30 mouse cellular contexts compared by ENCODE assay signal in the genomic region with DNA sequence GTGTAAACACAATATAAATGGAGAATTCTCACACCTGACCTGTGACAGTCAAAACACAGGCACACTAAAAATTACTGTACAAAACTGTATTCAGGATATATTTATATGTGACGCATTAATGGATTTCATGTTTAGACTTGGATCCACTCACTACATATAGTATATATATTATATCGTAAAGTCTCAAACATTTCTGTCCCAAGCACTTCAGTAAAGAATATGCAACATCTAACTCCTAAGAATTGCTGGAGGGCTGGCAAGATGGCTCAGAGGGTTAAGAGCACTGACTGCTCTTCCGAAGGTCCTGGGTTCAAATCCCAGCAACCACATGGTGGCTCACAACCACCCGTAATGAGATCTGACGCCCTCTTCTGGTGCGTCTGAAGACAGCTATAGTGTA. TPM values are rescaled to one million over a fixed set of nuclear protein-coding genes. Genes with fewer than 3 reads are reported as not detected.
DNase-seq lines count a peak whose midpoint lies in the region; ATAC-seq and TF ChIP-seq lines count a peak whose summit lies in the region.
"Not testable (repeated sequence)": the region's sequence is repeated elsewhere in the genome, so short reads cannot be mapped to it uniquely, and the experiment has no call there.
"Had no signal": no experiment of that assay in that cellular context is flagged by ENCODE, and none has a peak within 500 bp of the region (broad histone marks: within the 10 kb centered on the region; RNA-seq: fewer than 3 reads in every experiment).

No protein-coding gene starts in this region.

- WGBS in heart, embryonic 16.5 days, result 52% methylated on average over 6 of the region's 6 CpGs
- 68% methylated on average over 6 of the region's 6 CpGs for WGBS in limb, embryonic 12.5 days
- 69% methylated on average over 6 of the region's 6 CpGs for WGBS in midbrain, embryonic 13.5 days
- WGBS in stomach, embryonic 16.5 days, result 36% methylated on average over 6 of the region's 6 CpGs

- not testable (repeated sequence) for TF ChIP-seq EP300 in MEL (IDR thresholded peaks at IDR 0.05; ENCODE audit: low read depth in 1 of 2, low read length in 2 of 2)

- H3K36me3 ChIP-seq in MEL (ENCODE audit: control insufficient read depth in 1 of 2, insufficient read depth in 2 of 2, low read length in 2 of 2); heart, embryonic 16.5 days (ENCODE audit: control insufficient read depth, insufficient read depth); limb, embryonic 12.5 days; midbrain, embryonic 13.5 days; stomach, embryonic 16.5 days (ENCODE audit: control insufficient read depth, insufficient read depth, low read length): not testable (repeated sequence)

- TF ChIP-seq POLR2A in MEL (IDR thresholded peaks at IDR 0.05; ENCODE audit: control insufficient read depth in 1 of 2, insufficient read depth in 1 of 2, low read depth in 1 of 2, low read length in 2 of 2, poor library complexity in 1 of 2), result not testable (repeated sequence)

- ATAC-seq in heart, embryonic 16.5 days (replicated peaks; ENCODE audit: extremely low read depth, insufficient read depth, low FRiP score); limb, embryonic 12.5 days (ENCODE audit: insufficient number of reproducible peaks, insufficient read depth, low FRiP score, low TSS enrichment, low read depth); midbrain, embryonic 13.5 days; stomach, embryonic 16.5 days (ENCODE audit: insufficient read depth, low FRiP score): not testable (repeated sequence)

- intact Hi-C loops in gastrocnemius, adult 2 months (cut with DNase I), result loop anchor here (5.0 kb wide), 1 partner anchor 152 kb away; no protein-coding TSS in a partner anchor

- not testable (repeated sequence) for H3K79me2 ChIP-seq in MEL (ENCODE audit: control insufficient read depth, insufficient read depth, low read length, poor library complexity)

- TF ChIP-seq RAD21 in MEL (IDR thresholded peaks at IDR 0.05; ENCODE audit: low read depth, low read length), result not testable (repeated sequence)

- DNase-seq in MEL (ENCODE audit: low read depth, low spot score), result peak; percentile 57
- DNase-seq in gastrocnemius, adult 2 months, result not testable (repeated sequence)
- peak; percentile 33 for DNase-seq in kidney, adult 9 months

- peak overlapping the region; percentile 78 for H3K9ac ChIP-seq in MEL (ENCODE audit: control insufficient read depth, low read depth, low read length, poor library complexity, severe bottlenecking)
- not testable (repeated sequence) for H3K9ac ChIP-seq in heart, embryonic 16.5 days (ENCODE audit: low read length); limb, embryonic 12.5 days (replicated peaks); midbrain, embryonic 13.5 days (replicated peaks); stomach, embryonic 16.5 days (ENCODE audit: low read length)

- peak in 1 of 3 experiments; percentile 37; a peak in 1 of 6 replicates for TF ChIP-seq CTCF in MEL (IDR thresholded peaks at IDR 0.05 in 2 of 3, conservative IDR thresholded peaks at IDR 0.05 in 1 of 3; ENCODE audit: control insufficient read depth in 1 of 3, insufficient read depth in 1 of 3, low read depth in 2 of 3, low read length in 3 of 3, poor library complexity in 1 of 3, severe bottlenecking in 1 of 3)
- not testable (repeated sequence) for TF ChIP-seq CTCF in gastrocnemius, adult 2 months (IDR thresholded peaks at IDR 0.05)

- H3K4me3 ChIP-seq in MEL (ENCODE audit: control insufficient read depth in 1 of 2, insufficient read depth in 1 of 2, low read depth in 2 of 2, low read length in 2 of 2), result peak overlapping the region; percentile 69 to 74; a peak in 3 of 4 replicates
- H3K4me3 ChIP-seq in gastrocnemius, adult 2 months; heart, embryonic 16.5 days (ENCODE audit: low read length); limb, embryonic 12.5 days (replicated peaks); midbrain, embryonic 13.5 days (replicated peaks); stomach, embryonic 16.5 days (replicated peaks; ENCODE audit: low read length): not testable (repeated sequence)

- peak overlapping the region; percentile 8; the same call in 1 of the 2 replicates for H3K27ac ChIP-seq in MEL (ENCODE audit: control insufficient read depth, low read depth, low read length)
- peak overlapping the region; percentile 99 for H3K27ac ChIP-seq in gastrocnemius, adult 2 months
- peak overlapping the region; percentile 96; the same call in 1 of the 2 replicates for H3K27ac ChIP-seq in heart, embryonic 16.5 days (ENCODE audit: low read length)
- H3K27ac ChIP-seq in limb, embryonic 12.5 days; midbrain, embryonic 13.5 days; stomach, embryonic 16.5 days (ENCODE audit: low read length): not testable (repeated sequence)

- not testable (repeated sequence) for H3K27me3 ChIP-seq in MEL (ENCODE audit: control insufficient read depth in 1 of 2, insufficient read depth in 2 of 2, low read length in 2 of 2); heart, embryonic 16.5 days (ENCODE audit: control insufficient read depth, insufficient read depth, low read length); stomach, embryonic 16.5 days (ENCODE audit: control insufficient read depth, insufficient read depth, low read length)
- H3K27me3 ChIP-seq in limb, embryonic 12.5 days, result peaks cover 13% of the 10 kb centered on the region
- peaks cover 21% of the 10 kb centered on the region for H3K27me3 ChIP-seq in midbrain, embryonic 13.5 days

- peaks cover 0 to 13% of the 10 kb centered on the region in 2 experiments; a peak in 2 of 4 replicates for H3K4me1 ChIP-seq in MEL (ENCODE audit: control insufficient read depth in 1 of 2, insufficient read depth in 2 of 2, low read length in 2 of 2)
- H3K4me1 ChIP-seq in heart, embryonic 16.5 days (ENCODE audit: control insufficient read depth, insufficient read depth, low read length), result peaks cover 33% of the 10 kb centered on the region
- H3K4me1 ChIP-seq in limb, embryonic 12.5 days (replicated peaks), result peaks cover 23% of the 10 kb centered on the region
- H3K4me1 ChIP-seq in midbrain, embryonic 13.5 days (replicated peaks), result peaks cover 13% of the 10 kb centered on the region
- H3K4me1 ChIP-seq in stomach, embryonic 16.5 days (ENCODE audit: control insufficient read depth, insufficient read depth, low read length), result peaks cover 16% of the 10 kb centered on the region

- H3K4me2 ChIP-seq in heart, embryonic 16.5 days (ENCODE audit: low read depth, low read length), result not testable (repeated sequence)
- peak overlapping the region; percentile 100; the same call in 1 of the 2 replicates for H3K4me2 ChIP-seq in limb, embryonic 12.5 days
- H3K4me2 ChIP-seq in midbrain, embryonic 13.5 days (replicated peaks), result peak overlapping the region; percentile 98; the same call in 1 of the 2 replicates
- H3K4me2 ChIP-seq in stomach, embryonic 16.5 days (ENCODE audit: low read depth, low read length), result peak overlapping the region; percentile 97; the same call in 1 of the 2 replicates

- not testable (repeated sequence) for H3K9me3 ChIP-seq in MEL (replicated peaks; ENCODE audit: insufficient read depth, low read length); heart, embryonic 16.5 days (replicated peaks; ENCODE audit: control insufficient read depth, low read length); limb, embryonic 12.5 days; midbrain, embryonic 13.5 days; stomach, embryonic 16.5 days (replicated peaks; ENCODE audit: control insufficient read depth, low read length)

RNA-seq across cellular contexts. Expression of gene Dusp3, which starts 1.4 kb away (rescaled TPM):
- total RNA-seq in MEL (2012; rRNA removed), result 18.4 and 18.7 TPM in 2 replicates
- polyA plus RNA-seq in MEL (2012; ENCODE audit: insufficient read depth in 1 of 2, insufficient read length in 2 of 2, low read depth in 1 of 2, low replicate concordance in 2 of 2, missing spikeins in 1 of 2), result 10 to 100 TPM; 29.8 to 35.5 TPM
- 100 to 1,000 TPM; 123 to 129 TPM for total RNA-seq in gastrocnemius, adult 2 months (2021)
- polyA plus RNA-seq in heart, embryonic 16.5 days (2015; fragmentation: Nextera tagmentation; extraction: Ambion mirVana), result 57.3 and 58.8 TPM in 2 replicates
- 11.2 and 11.6 TPM in 2 replicates for polyA plus RNA-seq in limb, embryonic 12.5 days (2016; fragmentation: Nextera tagmentation; extraction: Ambion mirVana)
- polyA plus RNA-seq in midbrain, embryonic 13.5 days (2015; fragmentation: Nextera tagmentation; extraction: Ambion mirVana), result 11.3 and 11.8 TPM in 2 replicates
- 26.1 and 26.3 TPM in 2 replicates for polyA plus RNA-seq in stomach, embryonic 16.5 days (2015; fragmentation: Nextera tagmentation; extraction: Ambion mirVana)

RNA-seq across cellular contexts. Expression of gene Cfap97d1, which starts 1.4 kb away (rescaled TPM):
- total RNA-seq in MEL (2012; rRNA removed), result not detected in 2 replicates
- polyA plus RNA-seq in MEL (2012; ENCODE audit: insufficient read depth in 1 of 2, insufficient read length in 2 of 2, low read depth in 1 of 2, low replicate concordance in 2 of 2, missing spikeins in 1 of 2), result not detected
- total RNA-seq in gastrocnemius, adult 2 months (2021), result not detected
- not detected in 2 replicates for polyA plus RNA-seq in heart, embryonic 16.5 days (2015; fragmentation: Nextera tagmentation; extraction: Ambion mirVana)
- polyA plus RNA-seq in limb, embryonic 12.5 days (2016; fragmentation: Nextera tagmentation; extraction: Ambion mirVana), result not detected in 2 replicates
- polyA plus RNA-seq in midbrain, embryonic 13.5 days (2015; fragmentation: Nextera tagmentation; extraction: Ambion mirVana), result not detected in 2 replicates
- not detected in 2 replicates for polyA plus RNA-seq in stomach, embryonic 16.5 days (2015; fragmentation: Nextera tagmentation; extraction: Ambion mirVana)
- total RNA-seq: adrenal gland, adult 2 months; adrenal gland, postnatal 36 days; gastrocnemius, postnatal 25 days; heart, postnatal 36 days; layer of hippocampus, postnatal 36 days; left cerebral cortex, postnatal 10 days; liver, adult 2 months had no signal
- polyA plus RNA-seq: activated CD4-positive, CD25-positive, alpha-beta regulatory T cell, adult 4 months; adrenal gland, adult 2 months; brain, embryonic 14.5 days; cerebellum, adult 2 months; cortical plate, adult 2 months; forebrain, embryonic 14.5 days; heart, embryonic 11.5 days; hindbrain, embryonic 12.5 days; inflammation-experienced regulatory T-cells, adult 6 months; kidney, embryonic 16.5 days; limb, embryonic 10.5 days; liver, adult 2 months; liver, embryonic 16.5 days; lung, embryonic 16.5 days; midbrain, embryonic 12.5 days; neural tube, embryonic 11.5 days; stomach, postnatal 0 days; thymus, adult 2 months had no signal

RNA-seq across cellular contexts. Expression of gene Sost, which starts 18.6 kb away (rescaled TPM):
- not detected in 2 replicates for total RNA-seq in MEL (2012; rRNA removed)
- polyA plus RNA-seq in MEL (2012; ENCODE audit: insufficient read depth in 1 of 2, insufficient read length in 2 of 2, low read depth in 1 of 2, low replicate concordance in 2 of 2, missing spikeins in 1 of 2), result not detected
- total RNA-seq in gastrocnemius, adult 2 months (2021), result not detected
- polyA plus RNA-seq in heart, embryonic 16.5 days (2015; fragmentation: Nextera tagmentation; extraction: Ambion mirVana), result 2.3 and 2.4 TPM in 2 replicates
- 1.1 and 1.2 TPM in 2 replicates for polyA plus RNA-seq in limb, embryonic 12.5 days (2016; fragmentation: Nextera tagmentation; extraction: Ambion mirVana)
- 0.07 and 0.24 TPM in 2 replicates for polyA plus RNA-seq in midbrain, embryonic 13.5 days (2015; fragmentation: Nextera tagmentation; extraction: Ambion mirVana)
- not detected in 2 replicates for polyA plus RNA-seq in stomach, embryonic 16.5 days (2015; fragmentation: Nextera tagmentation; extraction: Ambion mirVana)
- total RNA-seq: adrenal gland, adult 2 months; adrenal gland, postnatal 36 days; gastrocnemius, postnatal 25 days; layer of hippocampus, postnatal 36 days; left cerebral cortex, postnatal 10 days; liver, adult 2 months had no signal
- polyA plus RNA-seq: activated CD4-positive, CD25-positive, alpha-beta regulatory T cell, adult 4 months; forebrain, embryonic 14.5 days; inflammation-experienced regulatory T-cells, adult 6 months; liver, embryonic 16.5 days; neural tube, embryonic 11.5 days had no signal

RNA-seq across cellular contexts. Expression of gene Mpp3, which starts 42.8 kb away (rescaled TPM):
- total RNA-seq in MEL (2012; rRNA removed), result 4.6 and 5.5 TPM in 2 replicates
- 1 to 10 TPM in 1 of 2 experiments, not detected in 1; 7.1 TPM for polyA plus RNA-seq in MEL (2012; ENCODE audit: insufficient read depth in 1 of 2, insufficient read length in 2 of 2, low read depth in 1 of 2, low replicate concordance in 2 of 2, missing spikeins in 1 of 2)
- total RNA-seq in gastrocnemius, adult 2 months (2021), result 10 to 100 TPM; 19.4 to 34.7 TPM
- 4.2 and 4.9 TPM in 2 replicates for polyA plus RNA-seq in heart, embryonic 16.5 days (2015; fragmentation: Nextera tagmentation; extraction: Ambion mirVana)
- polyA plus RNA-seq in limb, embryonic 12.5 days (2016; fragmentation: Nextera tagmentation; extraction: Ambion mirVana), result 13.7 and 16.3 TPM in 2 replicates
- 45.3 and 46.4 TPM in 2 replicates for polyA plus RNA-seq in midbrain, embryonic 13.5 days (2015; fragmentation: Nextera tagmentation; extraction: Ambion mirVana)
- 7.4 and 9.6 TPM in 2 replicates for polyA plus RNA-seq in stomach, embryonic 16.5 days (2015; fragmentation: Nextera tagmentation; extraction: Ambion mirVana)

RNA-seq across cellular contexts. Expression of gene Cd300lg, which starts 55.9 kb away (rescaled TPM):
- 0.08 TPM in 1 of 2 replicates, not detected in the other for total RNA-seq in MEL (2012; rRNA removed)
- under 1 TPM in 1 of 2 experiments, not detected in 1; 0.26 TPM for polyA plus RNA-seq in MEL (2012; ENCODE audit: insufficient read depth in 1 of 2, insufficient read length in 2 of 2, low read depth in 1 of 2, low replicate concordance in 2 of 2, missing spikeins in 1 of 2)
- total RNA-seq in gastrocnemius, adult 2 months (2021), result 10 to 100 TPM; 17.6 to 18.9 TPM
- 11.6 TPM in 2 replicates for polyA plus RNA-seq in heart, embryonic 16.5 days (2015; fragmentation: Nextera tagmentation; extraction: Ambion mirVana)
- 0.40 and 0.70 TPM in 2 replicates for polyA plus RNA-seq in limb, embryonic 12.5 days (2016; fragmentation: Nextera tagmentation; extraction: Ambion mirVana)
- polyA plus RNA-seq in midbrain, embryonic 13.5 days (2015; fragmentation: Nextera tagmentation; extraction: Ambion mirVana), result 0.32 and 0.40 TPM in 2 replicates
- polyA plus RNA-seq in stomach, embryonic 16.5 days (2015; fragmentation: Nextera tagmentation; extraction: Ambion mirVana), result 2.9 and 3.5 TPM in 2 replicates
- total RNA-seq: layer of hippocampus, postnatal 36 days; left cerebral cortex, postnatal 10 days had no signal
- polyA plus RNA-seq: forebrain, embryonic 14.5 days had no signal
